Mouse (Mus musculus) ES-E14 (cell line): ENCODE data around the gene Kmt5c.

Source experiments
- CHD2 ChIP-seq: IDR thresholded peaks from 2 replicates; pipeline ENCODE4 v1.6.1; 2014; ENCODE audit warnings: mild to moderate bottlenecking, low read depth, low read length, inconsistent platforms
- MAFK ChIP-seq: IDR thresholded peaks from 2 replicates; pipeline ENCODE4 v1.6.1; 2014; ENCODE audit warnings: mild to moderate bottlenecking, low read depth, low read length, inconsistent platforms; ENCODE audit not compliant: insufficient read depth
- ZC3H11A ChIP-seq: IDR thresholded peaks from 2 replicates; pipeline ENCODE4 v1.6.1; 2012; ENCODE audit warnings: low read depth, mild to moderate bottlenecking, inconsistent platforms, low read length, borderline replicate concordance
- ZNF384 ChIP-seq: IDR thresholded peaks from 2 replicates; pipeline ENCODE4 v1.6.1; 2012; ENCODE audit warnings: low read depth, low read length, inconsistent platforms

- TF ChIP-seq CHD2, result no peak
- TF ChIP-seq MAFK, result no peak
- no peak for TF ChIP-seq ZC3H11A
- no peak for TF ChIP-seq ZNF384
Observed at GRCm38 (mm10) chr7:4740309-4740727, 403 bp downstream of the Kmt5c start.
